Mouse (Mus musculus) hematopoietic multipotent progenitor cell, adult 10-12 weeks (in vitro differentiated cells): Measurements from ENCODE around the gene Gan. TPM values are rescaled to one million over a fixed set of nuclear protein-coding genes. Genes with fewer than 3 reads are reported as not detected.

ENCODE experiments used
- polyA plus RNA-seq: library from polyadenylated mRNA; stranded (reverse); fragments of >175 nt; gene quantifications from 2 replicates; pipeline ENCODE4 v1.2.3, GENCODE M21; 2012; ENCODE audit warnings: low replicate concordance

Gan gene
- 2.1 and 3.1 TPM in 2 replicates for polyA plus RNA-seq

DNA sequence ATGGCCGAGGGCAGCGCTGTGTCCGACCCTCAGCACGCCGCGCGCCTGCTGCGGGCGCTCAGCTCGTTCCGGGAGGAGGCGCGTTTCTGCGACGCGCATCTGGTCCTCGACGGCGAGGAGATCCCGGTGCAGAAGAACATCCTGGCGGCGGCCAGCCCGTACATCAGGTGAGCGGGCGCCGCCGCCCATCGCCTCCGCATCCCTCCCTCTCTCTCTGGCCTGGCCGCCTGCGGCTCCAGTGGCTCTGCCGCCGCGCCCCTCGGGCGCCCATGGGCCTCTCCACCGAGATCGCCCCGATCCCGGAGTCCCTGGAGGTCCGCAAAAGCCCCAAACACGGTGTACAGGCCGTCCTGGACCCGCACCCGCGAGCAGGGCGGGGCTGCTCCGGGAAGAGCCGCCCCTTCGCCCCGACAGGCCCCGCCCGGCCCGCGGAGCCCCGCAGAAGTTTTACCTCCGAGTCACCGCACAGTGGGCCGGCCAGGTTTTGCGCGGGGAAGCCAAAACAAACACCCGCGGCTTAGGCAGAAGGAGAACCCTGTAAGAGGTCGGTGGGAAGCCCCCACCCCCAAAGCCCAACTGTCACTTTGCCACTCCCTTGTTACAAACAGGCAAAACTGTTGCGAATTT lies at the start of gene Gan:
Gan (plus strand) TSS at position 1 of the 627 bp plus-strand sequence.

DNA sequence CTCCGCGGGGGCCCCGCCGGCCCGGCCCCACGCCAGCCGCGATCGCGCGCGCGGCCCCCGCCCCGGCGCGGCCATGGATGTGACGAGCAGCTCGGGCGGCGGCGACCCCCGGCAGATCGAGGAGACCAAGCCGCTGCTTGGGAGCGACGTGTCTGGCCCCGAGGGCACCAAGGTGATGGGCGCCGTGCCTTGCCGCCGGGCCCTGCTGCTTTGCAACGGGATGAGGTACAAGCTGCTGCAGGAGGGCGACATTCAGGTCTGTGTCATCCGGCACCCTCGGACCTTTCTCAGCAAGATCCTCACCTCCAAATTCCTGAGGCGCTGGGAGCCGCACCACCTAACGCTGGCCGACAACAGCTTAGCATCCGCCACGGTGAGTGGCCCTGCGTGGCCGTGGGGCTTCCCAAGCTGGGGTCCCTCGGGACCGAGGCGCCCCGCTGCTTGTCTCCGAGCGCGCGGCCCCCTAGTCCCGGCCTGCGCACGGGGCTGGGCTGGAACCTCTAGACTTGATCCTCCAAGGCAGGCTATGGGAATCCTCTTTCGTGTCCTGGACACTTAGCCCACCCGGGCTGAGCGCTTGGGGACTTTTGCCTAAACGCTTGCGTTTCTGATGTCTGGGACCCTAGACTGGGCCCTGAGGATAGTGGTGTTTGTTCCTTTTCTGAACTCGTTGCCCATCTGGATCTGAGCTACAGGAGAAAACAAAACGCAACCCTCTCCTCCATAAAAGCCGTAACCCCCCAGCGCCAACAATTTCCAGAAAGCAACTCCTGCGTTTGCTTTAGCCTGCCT lies 99.3 kb downstream of the Gan start, which contains the start of gene Cmip:
Cmip (plus strand) TSS at position 36 of the 792 bp plus-strand sequence.

Other genes starting within 250 kb of the Gan start
- gene Cmc2, start 236.7 kb upstream of the Gan start, polyA plus RNA-seq, result 19.9 and 20.1 TPM in 2 replicates
- gene Cenpn, start 236.4 kb upstream of the Gan start, polyA plus RNA-seq, result 0.29 and 3.1 TPM in 2 replicates
- 8.3 and 10.1 TPM in 2 replicates for gene Atmin, start 214.7 kb upstream of the Gan start, polyA plus RNA-seq
- gene 1700030J22Rik, start 179.2 kb upstream of the Gan start, polyA plus RNA-seq, result 0.66 and 1.2 TPM in 2 replicates
- gene Gcsh, start 164.6 kb upstream of the Gan start, polyA plus RNA-seq, result 3.0 and 3.6 TPM in 2 replicates
- 0.02 and 0.23 TPM in 2 replicates for gene Pkd1l2, start 75.7 kb upstream of the Gan start, polyA plus RNA-seq
- not detected in 2 replicates for gene Bco1, start 62.3 kb upstream of the Gan start, polyA plus RNA-seq
- 93.3 and 161 TPM in 2 replicates for gene Cmip, start 98.9 kb downstream of the Gan start, polyA plus RNA-seq